Mouse (Mus musculus) spleen, postnatal 4 days (tissue): ENCODE results near the gene Lrrc26.

Experiments
- DNase-seq, 2 experiments: peaks; one replicate each; pipeline ENCODE4 v3.0.0; 2022; ENCODE audit warnings: low spot score in 2 of 2

The Lrrc26 gene

GRCm38 (mm10) chr2:25293706-25294105, 4.0 kb downstream of the Lrrc26 start:
- no peak for DNase-seq

GRCm38 (mm10) chr2:25297093-25297492, 7.4 kb downstream of the Lrrc26 start:
- DNase-seq, result no peak

GRCm38 (mm10) chr2:25298046-25298445, 8.3 kb downstream of the Lrrc26 start:
- DNase-seq, result no peak

DNA sequence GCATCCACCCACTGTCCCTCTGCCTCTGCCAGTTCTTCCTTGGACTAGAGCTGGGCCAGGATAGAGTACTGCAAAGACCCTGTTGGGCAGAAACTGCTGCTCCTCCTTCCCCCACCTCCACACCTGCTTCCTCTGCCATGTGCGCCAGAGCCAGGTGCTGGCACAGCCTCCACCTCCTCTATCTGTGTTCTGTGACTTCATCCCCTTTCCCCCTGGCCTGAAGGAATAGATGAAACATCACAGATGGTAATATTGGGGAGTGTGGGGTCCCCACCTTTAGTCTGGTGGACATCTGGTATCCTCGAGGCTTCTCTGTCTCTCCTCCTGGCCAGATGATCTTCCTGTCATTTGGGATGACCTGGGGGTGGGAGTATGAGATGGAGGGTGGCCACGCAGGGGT, 13.7 kb downstream of the Lrrc26 start:
- DNase-seq, result no peak

GRCm38 (mm10) chr2:25303931-25304656, 14.4 kb downstream of the Lrrc26 start:
- DNase-seq, result no peak

GRCm38 (mm10) chr2:25304657-25305541, 15.2 kb downstream of the Lrrc26 start:
- no peak for DNase-seq

DNA sequence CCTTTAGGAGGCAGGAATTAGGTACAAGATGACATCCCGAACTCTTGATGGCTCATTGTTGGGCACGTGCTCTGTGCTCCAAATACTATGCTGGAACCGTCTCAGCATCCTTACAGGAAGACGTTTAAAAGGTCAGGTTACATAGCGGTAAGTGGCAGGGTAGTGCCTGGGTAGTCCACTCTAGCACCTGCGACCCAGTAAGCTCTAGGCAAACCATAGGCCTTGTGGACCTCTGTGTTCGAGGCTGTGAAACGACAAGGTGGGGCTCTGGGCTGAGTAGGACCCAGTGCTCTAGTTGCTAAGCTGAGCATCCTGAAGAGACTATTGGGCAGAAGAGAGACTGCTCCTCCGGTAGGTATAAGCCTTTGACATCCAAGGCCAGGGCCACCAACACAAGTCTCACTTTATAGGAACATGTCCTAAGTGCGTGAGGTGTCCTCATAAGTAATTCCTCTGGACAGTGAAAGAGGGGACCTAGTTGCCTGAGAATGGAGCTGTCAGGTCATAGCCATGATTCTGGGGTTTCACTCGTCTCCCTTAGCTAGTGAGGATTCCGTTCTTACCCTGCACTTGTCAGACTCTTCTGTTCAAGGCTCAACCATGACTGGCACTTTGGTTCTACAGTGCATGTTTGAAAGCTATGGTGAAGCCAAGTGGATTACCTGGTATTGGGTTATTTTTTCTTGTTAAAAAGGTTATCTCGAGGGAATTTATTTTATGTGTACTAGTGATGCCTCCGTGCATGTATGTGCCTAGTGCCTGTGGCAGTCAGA, 16.1 kb downstream of the Lrrc26 start:
- no peak for DNase-seq

GRCm38 (mm10) chr2:25310180-25310579, 20.5 kb downstream of the Lrrc26 start:
- DNase-seq, result no peak

GRCm38 (mm10) chr2:25310969-25311368, 21.3 kb downstream of the Lrrc26 start:
- no peak for DNase-seq

- DNase-seq, result no peak
Measured at GRCm38 (mm10) chr2:25311491-25311891, 21.8 kb downstream of the Lrrc26 start.

- no peak for DNase-seq
Measured at GRCm38 (mm10) chr2:25318119-25318966, 28.6 kb downstream of the Lrrc26 start.

DNA sequence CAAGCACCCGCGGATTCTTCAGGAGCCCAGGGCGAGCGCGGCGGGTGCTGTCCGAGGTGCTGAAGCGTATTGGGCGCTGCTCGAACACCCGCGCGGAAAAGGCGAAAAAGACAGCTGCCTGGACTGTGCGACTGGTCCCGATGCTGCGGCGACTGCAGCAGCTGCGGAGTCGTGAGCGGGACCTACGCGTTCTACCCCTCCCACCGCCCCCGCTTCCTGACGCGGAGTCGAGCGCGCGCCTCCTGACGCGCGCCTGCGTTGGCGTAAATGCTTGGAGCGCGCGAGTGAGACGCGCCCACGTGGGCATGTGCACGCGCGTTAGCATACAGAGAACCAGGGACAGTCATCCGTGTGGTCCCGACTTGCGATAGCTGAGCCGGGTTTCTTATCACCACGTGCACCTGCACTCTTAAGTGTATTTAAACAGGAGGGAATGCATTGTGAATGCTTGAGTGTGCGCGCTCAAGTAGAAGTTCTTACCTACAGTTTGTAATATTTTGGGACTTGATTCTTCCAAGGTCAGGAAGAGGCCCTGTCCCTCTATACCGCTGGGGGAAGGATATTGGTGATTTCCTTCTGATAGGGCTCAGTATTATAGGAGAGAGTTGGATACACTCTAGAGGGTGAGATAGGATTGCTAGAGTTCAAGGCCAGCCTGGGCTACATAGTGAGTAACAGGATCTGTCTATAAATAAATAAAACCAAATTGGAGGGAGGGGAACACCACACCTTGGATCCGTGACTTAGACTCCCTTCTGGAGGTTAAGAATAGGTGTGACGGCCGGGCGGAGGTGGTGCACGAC, 29.5 kb downstream of the Lrrc26 start, which contains the start of gene Grin1:
Gene Grin1 (minus strand): TSS at position 217 of the 803 bp plus-strand sequence.
- peak; percentile 67 to 89 for DNase-seq

DNA sequence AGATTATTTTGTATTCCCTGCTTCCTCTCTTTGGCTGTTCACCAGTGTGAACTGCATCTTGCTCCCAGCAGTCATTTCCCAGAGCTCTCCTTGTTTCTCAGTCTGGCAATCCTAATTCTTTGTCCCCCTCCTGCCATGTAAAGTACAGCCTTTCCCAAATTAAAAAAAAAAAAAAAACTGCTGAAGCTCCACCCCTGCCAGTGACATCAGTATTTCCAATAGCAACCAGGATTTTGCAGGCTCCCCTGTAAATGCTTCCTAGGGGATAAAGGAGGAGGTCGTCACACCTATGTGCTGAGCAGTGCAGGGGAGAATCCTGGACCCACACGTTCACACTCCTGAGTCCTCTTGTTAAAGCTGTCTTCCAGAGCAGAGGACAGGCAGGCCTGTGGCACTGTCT, 30.4 kb downstream of the Lrrc26 start:
- no peak for DNase-seq

DNA sequence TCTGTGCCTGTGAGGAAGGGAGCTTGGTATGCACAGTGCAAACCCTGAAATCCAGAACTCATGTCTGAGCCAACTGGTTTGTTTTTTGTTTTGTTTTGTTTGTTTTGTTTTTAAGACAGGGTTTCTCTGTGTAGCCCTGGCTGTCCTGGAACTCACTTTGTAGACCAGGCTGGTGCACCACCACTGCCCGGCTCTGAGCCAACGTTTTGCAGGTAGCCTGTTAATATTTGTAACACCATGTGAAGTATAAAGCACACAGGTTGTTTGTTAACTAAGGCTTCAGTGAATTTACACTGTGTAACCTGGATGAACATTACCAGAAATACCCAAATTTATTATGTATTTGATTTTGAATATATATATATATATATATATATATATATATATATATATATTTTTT, 36.3 kb downstream of the Lrrc26 start:
- no peak for DNase-seq

- DNase-seq, result no peak
Measured at GRCm38 (mm10) chr2:25328440-25328839, 38.7 kb downstream of the Lrrc26 start.

DNA sequence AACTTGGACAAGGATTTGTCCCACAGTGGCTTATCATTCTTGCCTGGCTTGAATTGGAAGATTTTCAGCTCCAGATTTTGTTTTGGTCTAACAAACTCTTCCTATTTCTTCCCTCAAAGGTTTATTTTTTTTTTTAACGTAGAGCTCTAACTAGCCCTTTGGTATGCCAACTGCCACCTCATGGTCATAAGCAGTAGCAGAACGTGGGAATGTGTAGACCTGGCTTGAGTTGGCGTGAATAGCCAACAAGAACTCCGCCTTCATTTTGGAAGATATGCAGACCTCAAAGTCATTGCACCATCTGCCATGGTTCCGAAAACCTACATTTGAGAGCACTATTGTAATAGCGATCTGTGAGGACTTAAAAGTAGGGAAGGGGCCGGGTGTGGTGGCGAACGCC, 41.8 kb downstream of the Lrrc26 start:
- no peak for DNase-seq

GRCm38 (mm10) chr2:25332286-25333160, 42.8 kb downstream of the Lrrc26 start, which contains the start of gene Man1b1:
TSS of gene Man1b1 (plus strand) at chr2:25332338.
- peak; percentile 100 for DNase-seq

GRCm38 (mm10) chr2:25333569-25333968, 43.9 kb downstream of the Lrrc26 start:
- DNase-seq, result no peak

GRCm38 (mm10) chr2:25338303-25338702, 48.6 kb downstream of the Lrrc26 start:
- no peak for DNase-seq
